Mouse (Mus musculus): ENCODE measurements around the gene Cmss1.

- TF ChIP-seq TCF12 (IDR thresholded peaks at IDR 0.05; ENCODE audit: insufficient read depth, poor library complexity, severe bottlenecking) (no peak), POLR2A (IDR thresholded peaks at IDR 0.05; ENCODE audit: insufficient read length, low read depth) (no peak)
Observed at GRCm38 (mm10) chr16:57269751-57270150, 336.9 kb downstream of the Cmss1 start.

Measured in myocyte (in vitro differentiated cells).